Mouse (Mus musculus) liver, embryonic 11.5 days (tissue): ENCODE data around the gene Sh3bgrl2. TPM values are rescaled to one million over a fixed set of nuclear protein-coding genes. Genes with fewer than 3 reads are reported as not detected.

Source experiments
- ATAC-seq: fragments of 200-750 bp; cut with Nextera tagmentation; replicated peaks from 2 replicates; pipeline ENCODE4 v1.8.0; 2017; ENCODE audit warnings: moderate number of reproducible peaks, mild to moderate bottlenecking, moderate TSS enrichment, moderate library complexity; ENCODE audit not compliant: low FRiP score
- DNase-seq: peaks from one replicate; pipeline ENCODE4 v3.0.0-alpha.2; 2017; ENCODE audit warnings: low spot score
- H3K27ac ChIP-seq: fragments of 300-500 bp; sonication (generic); 2 replicates; pipeline ENCODE4 v1.5.1; 2014; ENCODE audit warnings: mild to moderate bottlenecking, low read depth, low read length, control low read depth
- H3K27me3 ChIP-seq: fragments of 300-500 bp; sonication (generic); replicated peaks from 2 replicates; pipeline ENCODE4 v1.6.1; 2014; ENCODE audit warnings: low read length, mixed read lengths; ENCODE audit not compliant: control insufficient read depth, insufficient read depth
- H3K36me3 ChIP-seq: fragments of 300-500 bp; sonication (generic); 2 replicates; pipeline ENCODE4 v1.6.1; 2014; ENCODE audit warnings: mild to moderate bottlenecking, low read length, moderate library complexity, mixed read lengths; ENCODE audit not compliant: control insufficient read depth, insufficient read depth
- H3K4me1 ChIP-seq: fragments of 300-500 bp; sonication (generic); replicated peaks from 2 replicates; pipeline ENCODE4 v1.6.1; 2014; ENCODE audit warnings: low read length, mixed read lengths; ENCODE audit not compliant: control insufficient read depth, insufficient read depth
- H3K4me2 ChIP-seq: fragments of 300-500 bp; sonication (generic); 2 replicates; pipeline ENCODE4 v1.6.1; 2014; ENCODE audit warnings: mild to moderate bottlenecking, control low read depth, moderate library complexity
- H3K4me3 ChIP-seq: fragments of 300-500 bp; sonication (generic); 2 replicates; pipeline ENCODE4 v1.5.1; 2014; ENCODE audit warnings: low read depth, low read length, control low read depth
- H3K9ac ChIP-seq: fragments of 300-500 bp; sonication (generic); 2 replicates; pipeline ENCODE4 v1.6.1; 2014; ENCODE audit warnings: low read depth, low read length, control low read depth
- H3K9me3 ChIP-seq: fragments of 300-500 bp; sonication (generic); 2 replicates; pipeline ENCODE4 v1.6.1; 2016; ENCODE audit warnings: low read length, inconsistent platforms, mixed read lengths; ENCODE audit not compliant: control insufficient read depth
- WGBS: fragments of 180-500 bp; shearing (Covaris S2); extraction: QIAGEN DNeasy Blood & Tissue Kit; methylation state at CpG from one replicate; pipeline ENCODE4 v1.1.7; 2014; 5-methylcytosine and 5-hydroxymethylcytosine counted together
- polyA plus RNA-seq: library from polyadenylated mRNA; unstranded; fragments of >200 nt; fragmentation: Nextera tagmentation; extraction: Ambion mirVana; gene quantifications from 2 replicates; pipeline ENCODE4 v1.2.1, GENCODE M21; 2014

Sh3bgrl2 gene
- polyA plus RNA-seq, 1 experiment from 2014 or later = 17.2 TPM

GRCm38 (mm10) chr9:83646691-83647090, 98.6 kb downstream of the Sh3bgrl2 start:
- Histone ChIP-seq H3K4me1 (no peaks in the 10 kb centered on the region), H3K27me3 (no peaks in the 10 kb centered on the region), H3K9ac (no peak overlapping the region), H3K36me3 (no peaks in the 10 kb centered on the region), H3K4me2 (no peak overlapping the region), H3K9me3 (no peaks in the 10 kb centered on the region), H3K4me3 (no peak overlapping the region), H3K27ac (no peak overlapping the region)
- ATAC-seq (no peak), DNase-seq (no peak)
- WGBS = 83% methylated on average over 5 of the region's 5 CpGs

GRCm38 (mm10) chr9:83647919-83648705, 100.0 kb downstream of the Sh3bgrl2 start:
- Histone ChIP-seq H3K4me1 (no peaks in the 10 kb centered on the region), H3K27me3 (no peaks in the 10 kb centered on the region), H3K9me3 (no peaks in the 10 kb centered on the region), H3K4me3 (no peak overlapping the region), H3K36me3 (no peaks in the 10 kb centered on the region), H3K9ac (no peak overlapping the region), H3K27ac (no peak overlapping the region), H3K4me2 (no peak overlapping the region)
- no peak for DNase-seq
- ATAC-seq = no peak
- WGBS = 47% methylated on average over 7 of the region's 7 CpGs

- Histone ChIP-seq H3K4me2 (no peak overlapping the region), H3K36me3 (no peaks in the 10 kb centered on the region), H3K27me3 (no peaks in the 10 kb centered on the region), H3K9me3 (no peaks in the 10 kb centered on the region), H3K4me1 (no peaks in the 10 kb centered on the region), H3K4me3 (no peak overlapping the region), H3K27ac (no peak overlapping the region), H3K9ac (no peak overlapping the region)
- 38% methylated on average over 3 of the region's 3 CpGs for WGBS
- no peak for DNase-seq
- no peak for ATAC-seq
Observed at GRCm38 (mm10) chr9:83648733-83649132, 100.6 kb downstream of the Sh3bgrl2 start.

- no peak overlapping the region for H3K4me3 ChIP-seq
- H3K9ac ChIP-seq = no peak overlapping the region
- ATAC-seq = no peak
- DNase-seq = no peak
- H3K9me3 ChIP-seq = no peaks in the 10 kb centered on the region
- no peaks in the 10 kb centered on the region for H3K36me3 ChIP-seq
- H3K27me3 ChIP-seq = no peaks in the 10 kb centered on the region
- WGBS = 75% methylated on average over 13 of the region's 13 CpGs
- no peaks in the 10 kb centered on the region for H3K4me1 ChIP-seq
- no peak overlapping the region for H3K4me2 ChIP-seq
- H3K27ac ChIP-seq = no peak overlapping the region
Observed at GRCm38 (mm10) chr9:83652015-83652414, 103.9 kb downstream of the Sh3bgrl2 start.

GRCm38 (mm10) chr9:83652590-83653172, 104.6 kb downstream of the Sh3bgrl2 start:
- H3K27me3 ChIP-seq = no peaks in the 10 kb centered on the region
- 19% methylated on average over 15 of the region's 15 CpGs for WGBS
- no peaks in the 10 kb centered on the region for H3K4me1 ChIP-seq
- H3K27ac ChIP-seq = no peak overlapping the region
- DNase-seq (no peak), ATAC-seq (no peak)
- no peaks in the 10 kb centered on the region for H3K36me3 ChIP-seq
- H3K4me2 ChIP-seq = no peak overlapping the region
- no peak overlapping the region for H3K4me3 ChIP-seq
- no peaks in the 10 kb centered on the region for H3K9me3 ChIP-seq
- H3K9ac ChIP-seq = no peak overlapping the region

GRCm38 (mm10) chr9:83654601-83655000, 106.5 kb downstream of the Sh3bgrl2 start:
- Histone ChIP-seq H3K27ac (no peak overlapping the region), H3K27me3 (no peaks in the 10 kb centered on the region), H3K4me2 (no peak overlapping the region), H3K36me3 (no peaks in the 10 kb centered on the region), H3K9me3 (no peaks in the 10 kb centered on the region), H3K4me3 (no peak overlapping the region), H3K9ac (no peak overlapping the region), H3K4me1 (no peaks in the 10 kb centered on the region)
- WGBS = 60% methylated on average over 5 of the region's 5 CpGs
- ATAC-seq (no peak), DNase-seq (no peak)

GRCm38 (mm10) chr9:83656960-83657651, 109.0 kb downstream of the Sh3bgrl2 start:
- Histone ChIP-seq H3K4me2 (no peak overlapping the region), H3K9ac (no peak overlapping the region), H3K9me3 (no peaks in the 10 kb centered on the region), H3K36me3 (no peaks in the 10 kb centered on the region), H3K27ac (no peak overlapping the region), H3K27me3 (no peaks in the 10 kb centered on the region), H3K4me1 (no peaks in the 10 kb centered on the region), H3K4me3 (no peak overlapping the region)
- 14% methylated on average over 8 of the region's 8 CpGs for WGBS
- DNase-seq = no peak
- no peak for ATAC-seq

- Histone ChIP-seq H3K9ac (no peak overlapping the region), H3K4me1 (no peaks in the 10 kb centered on the region), H3K9me3 (no peaks in the 10 kb centered on the region), H3K27ac (no peak overlapping the region), H3K4me3 (no peak overlapping the region), H3K4me2 (no peak overlapping the region), H3K27me3 (no peaks in the 10 kb centered on the region), H3K36me3 (no peaks in the 10 kb centered on the region)
- DNase-seq (no peak), ATAC-seq (no peak)
- 40% methylated on average over 6 of the region's 6 CpGs for WGBS
Observed at GRCm38 (mm10) chr9:83657652-83658002, 109.5 kb downstream of the Sh3bgrl2 start.
